ENCODE assay signal across 29 mouse cellular contexts in the genomic region with DNA sequence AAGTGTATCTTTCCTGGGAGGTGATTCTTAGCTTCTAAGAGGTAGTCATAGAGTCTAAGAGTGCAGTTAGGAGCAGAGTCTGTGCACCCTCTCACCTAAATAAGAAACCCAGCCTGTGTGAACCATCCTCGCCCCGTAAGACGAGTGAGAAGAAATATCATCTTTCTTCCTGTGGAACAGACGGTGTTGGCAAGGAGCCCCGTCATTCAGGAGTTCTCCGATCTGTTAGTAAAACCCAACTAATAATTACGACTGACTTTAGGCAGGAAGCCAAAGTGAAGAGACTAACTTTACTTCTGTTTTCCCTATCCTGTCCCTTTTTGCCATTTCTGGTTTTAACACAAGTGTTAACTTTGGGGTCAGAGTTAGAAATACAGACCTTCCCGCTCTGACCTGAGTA.
DNase-seq lines count a peak whose midpoint lies in the region; ATAC-seq lines count a peak whose summit lies in the region.
"Had no signal": no experiment of that assay in that cellular context is flagged by ENCODE, and none has a peak within 500 bp of the region (broad histone marks: within the 10 kb centered on the region; RNA-seq: fewer than 3 reads in every experiment).

No protein-coding gene starts in this region.

- 0 out of 2 replicates have a peak overlapping the region, but pooled peaks have one; percentile 4 for H3K27ac ChIP-seq in embryonic facial prominence, embryonic 13.5 days
- H3K27ac ChIP-seq in embryonic facial prominence, embryonic 10.5 days (replicated peaks) = no peak overlapping the region
- H3K27ac ChIP-seq in embryonic facial prominence, embryonic 14.5 days (replicated peaks; ENCODE audit: low read depth, low read length) = no peak overlapping the region
- H3K27ac ChIP-seq: hindbrain, embryonic 12.5 days; hindbrain, postnatal 0 days; intestine, embryonic 15.5 days; kidney, postnatal 0 days; left cerebral cortex, adult 2 months; liver, embryonic 12.5 days; macrophage; neural tube, embryonic 15.5 days; stomach, postnatal 0 days had no signal

- H3K4me2 ChIP-seq in embryonic facial prominence, embryonic 13.5 days = no peak overlapping the region
- no peak overlapping the region for H3K4me2 ChIP-seq in embryonic facial prominence, embryonic 14.5 days (ENCODE audit: low read depth, low read length)
- H3K4me2 ChIP-seq: heart, embryonic 11.5 days; hindbrain, embryonic 12.5 days; intestine, embryonic 15.5 days; liver, embryonic 12.5 days; neural tube, embryonic 15.5 days had no signal

- 61% methylated on average over 8 of the region's 8 CpGs for WGBS in embryonic facial prominence, embryonic 13.5 days
- WGBS in embryonic facial prominence, embryonic 10.5 days = 83% methylated on average over 8 of the region's 8 CpGs
- 51% methylated on average over 8 of the region's 8 CpGs for WGBS in embryonic facial prominence, embryonic 14.5 days

- 0 out of 2 replicates have a peak, but pooled peaks cover 4% of the 10 kb centered on the region for H3K9me3 ChIP-seq in embryonic facial prominence, embryonic 13.5 days
- H3K9me3 ChIP-seq in embryonic facial prominence, embryonic 10.5 days = no peaks in the 10 kb centered on the region
- H3K9me3 ChIP-seq in embryonic facial prominence, embryonic 14.5 days (ENCODE audit: control insufficient read depth, low read length) = 0 out of 2 replicates have a peak, but pooled peaks cover 6% of the 10 kb centered on the region
- H3K9me3 ChIP-seq: hindbrain, embryonic 12.5 days; intestine, embryonic 15.5 days; liver, embryonic 12.5 days; neural tube, embryonic 15.5 days had no signal

- 0 out of 2 replicates have a peak, but pooled peaks cover 7% of the 10 kb centered on the region for H3K36me3 ChIP-seq in embryonic facial prominence, embryonic 13.5 days
- peaks cover 8% of the 10 kb centered on the region for H3K36me3 ChIP-seq in embryonic facial prominence, embryonic 10.5 days (replicated peaks)
- no peaks in the 10 kb centered on the region for H3K36me3 ChIP-seq in embryonic facial prominence, embryonic 14.5 days (ENCODE audit: control insufficient read depth, insufficient read depth, low read length)
- H3K36me3 ChIP-seq: hindbrain, embryonic 12.5 days; intestine, embryonic 15.5 days had no signal

- H3K27me3 ChIP-seq in embryonic facial prominence, embryonic 13.5 days = no peaks in the 10 kb centered on the region
- no peaks in the 10 kb centered on the region for H3K27me3 ChIP-seq in embryonic facial prominence, embryonic 10.5 days (replicated peaks; ENCODE audit: low read depth, poor library complexity, severe bottlenecking)
- H3K27me3 ChIP-seq in embryonic facial prominence, embryonic 14.5 days (replicated peaks; ENCODE audit: control insufficient read depth, insufficient read depth, low read length) = no peaks in the 10 kb centered on the region
- H3K27me3 ChIP-seq: hindbrain, embryonic 12.5 days; intestine, embryonic 15.5 days; liver, embryonic 12.5 days; neural tube, embryonic 15.5 days had no signal

- H3K9ac ChIP-seq in embryonic facial prominence, embryonic 13.5 days = no peak overlapping the region
- no peak overlapping the region for H3K9ac ChIP-seq in embryonic facial prominence, embryonic 14.5 days (ENCODE audit: low read depth, low read length)
- H3K9ac ChIP-seq: hindbrain, embryonic 12.5 days; intestine, embryonic 15.5 days; liver, embryonic 12.5 days; liver, postnatal 0 days; neural tube, embryonic 15.5 days had no signal

- no peak overlapping the region for H3K4me3 ChIP-seq in embryonic facial prominence, embryonic 13.5 days
- no peak overlapping the region for H3K4me3 ChIP-seq in embryonic facial prominence, embryonic 10.5 days
- no peak overlapping the region for H3K4me3 ChIP-seq in embryonic facial prominence, embryonic 14.5 days (ENCODE audit: low read depth, low read length)
- H3K4me3 ChIP-seq: hindbrain, embryonic 12.5 days; intestine, embryonic 15.5 days; left cerebral cortex, adult 2 months; liver, embryonic 12.5 days; neural tube, embryonic 15.5 days had no signal

- DNase-seq in embryonic facial prominence, embryonic 10.5 days (ENCODE audit: low spot score) = no peak
- peak; percentile 37 for DNase-seq in kidney, postnatal 10 days
- DNase-seq in kidney, adult 8-10 months = no peak
- DNase-seq in right cerebral cortex, postnatal 14 days = peak; percentile 42
- DNase-seq in right cerebral cortex, postnatal 36 days (ENCODE audit: low spot score in 2 of 2) = no peak
- peak; percentile 61 for DNase-seq in embryonic facial prominence, embryonic 14.5 days (ENCODE audit: low spot score)
- no peak for DNase-seq in spleen, adult 18-20 months
- DNase-seq: adrenal gland, postnatal 25 days; cerebellum, adult 9-10 months; gastrocnemius, postnatal 10 days; heart, postnatal 36 days; kidney, adult 2 months; liver, postnatal 0 days; lung, postnatal 10 days; midbrain, embryonic 14.5 days; thymus, adult 18-20 months; thymus, postnatal 25 days had no signal

- H3K4me1 ChIP-seq in embryonic facial prominence, embryonic 13.5 days = 0 out of 2 replicates have a peak, but pooled peaks cover 6% of the 10 kb centered on the region
- 0 out of 2 replicates have a peak, but pooled peaks cover 9% of the 10 kb centered on the region for H3K4me1 ChIP-seq in embryonic facial prominence, embryonic 10.5 days
- no peaks in the 10 kb centered on the region for H3K4me1 ChIP-seq in embryonic facial prominence, embryonic 14.5 days (ENCODE audit: control insufficient read depth, insufficient read depth, low read length)
- H3K4me1 ChIP-seq: intestine, embryonic 15.5 days; liver, embryonic 12.5 days had no signal

- no peak for ATAC-seq in embryonic facial prominence, embryonic 13.5 days (ENCODE audit: insufficient number of reproducible peaks, insufficient read depth, low FRiP score, low TSS enrichment, low read depth)
- ATAC-seq in embryonic facial prominence, embryonic 14.5 days (ENCODE audit: low read depth) = no peak
- ATAC-seq: forebrain, embryonic 16.5 days; hindbrain, postnatal 0 days; intestine, embryonic 15.5 days; liver, embryonic 12.5 days; liver, postnatal 0 days had no signal

Comparison
In these comparisons a context has a peak if more than half of its experiments do, and no peak if none do; other contexts are left out.
1. DNase-seq: peak in kidney, postnatal 10 days (single experiment), right cerebral cortex, postnatal 14 days (single experiment) and embryonic facial prominence, embryonic 14.5 days (single experiment); none in embryonic facial prominence, embryonic 10.5 days (single experiment), kidney, adult 8-10 months (0 of 2), right cerebral cortex, postnatal 36 days (0 of 2) and spleen, adult 18-20 months (0 of 2).